Mouse (Mus musculus) Patski (cell line): ENCODE measurements around the gene Ech1. TPM values are rescaled to one million over a fixed set of nuclear protein-coding genes. Genes with fewer than 3 reads are reported as not detected.
A peak's percentile ranks its signal among the peaks of the same experiment; 100 is the strongest.
"Not testable (repeated sequence)": the region's sequence is repeated elsewhere in the genome, so short reads cannot be mapped to it uniquely, and the experiment has no call there.

Source experiments
- ATAC-seq: fragments of 100-300 bp; one replicate; pipeline ENCODE4 v1.8.0; 2021
- CTCF ChIA-PET: fragments of 350-600 bp; sonication (Branson Sonifier 250); formaldehyde crosslinking; loops from one replicate; lab custom pipeline; 2022; ENCODE audit warnings: inconsistent platforms; lab: Charles Lee
- POLR2A ChIA-PET: fragments of 350-600 bp; sonication (Branson Sonifier 250); formaldehyde crosslinking; loops from one replicate; lab custom pipeline; 2022; ENCODE audit warnings: antibody characterized with exemption, inconsistent platforms; lab: Charles Lee
- DNase-seq: peaks from one replicate; pipeline ENCODE4 v3.0.0-alpha.2; 2011; ENCODE audit warnings: low read depth, low spot score
- H3K27me3 ChIP-seq: fragments of 371-371 bp; one replicate; pipeline ENCODE4 v1.5.1; 2021
- CTCF ChIP-seq: fragments of 100-300 bp; IDR thresholded peaks from one replicate; pipeline ENCODE4 v1.5.1; 2021
- in situ Hi-C: fragments of 300-500 bp; cut with MboI; formaldehyde crosslinking; loops from 3 replicates; pipeline ENCODE4 v1.11.1; 2018; ENCODE audit warnings: low pct_unique_long_range_greater_than_20kb, mixed read lengths
- polyA plus RNA-seq: library from polyadenylated mRNA; unstranded; gene quantifications from one replicate; pipeline ENCODE4 v1.2.3, GENCODE M21; 2021

Ech1 gene
- polyA plus RNA-seq, 1 experiment from 2014 or later: 208 TPM

- DNase-seq: no peak
- in situ Hi-C loops: no loop called here
- POLR2A ChIA-PET: interaction anchor here (1.7 kb wide), 1 partner anchor 54 kb away, joined by 7 read pairs; no protein-coding TSS in a partner anchor
- no peaks in the 10 kb centered on the region for H3K27me3 ChIP-seq
- CTCF ChIA-PET: interaction anchor here (0.8 to 1.3 kb wide), 2 partner anchors 67 to 84 kb away, joined by 3 to 4 read pairs; no protein-coding TSS in a partner anchor
- TF ChIP-seq CTCF: no peak
- ATAC-seq: no peak
Observed at GRCm38 (mm10) chr7:28864288-28864750, 39.3 kb downstream of the Ech1 start.

DNA sequence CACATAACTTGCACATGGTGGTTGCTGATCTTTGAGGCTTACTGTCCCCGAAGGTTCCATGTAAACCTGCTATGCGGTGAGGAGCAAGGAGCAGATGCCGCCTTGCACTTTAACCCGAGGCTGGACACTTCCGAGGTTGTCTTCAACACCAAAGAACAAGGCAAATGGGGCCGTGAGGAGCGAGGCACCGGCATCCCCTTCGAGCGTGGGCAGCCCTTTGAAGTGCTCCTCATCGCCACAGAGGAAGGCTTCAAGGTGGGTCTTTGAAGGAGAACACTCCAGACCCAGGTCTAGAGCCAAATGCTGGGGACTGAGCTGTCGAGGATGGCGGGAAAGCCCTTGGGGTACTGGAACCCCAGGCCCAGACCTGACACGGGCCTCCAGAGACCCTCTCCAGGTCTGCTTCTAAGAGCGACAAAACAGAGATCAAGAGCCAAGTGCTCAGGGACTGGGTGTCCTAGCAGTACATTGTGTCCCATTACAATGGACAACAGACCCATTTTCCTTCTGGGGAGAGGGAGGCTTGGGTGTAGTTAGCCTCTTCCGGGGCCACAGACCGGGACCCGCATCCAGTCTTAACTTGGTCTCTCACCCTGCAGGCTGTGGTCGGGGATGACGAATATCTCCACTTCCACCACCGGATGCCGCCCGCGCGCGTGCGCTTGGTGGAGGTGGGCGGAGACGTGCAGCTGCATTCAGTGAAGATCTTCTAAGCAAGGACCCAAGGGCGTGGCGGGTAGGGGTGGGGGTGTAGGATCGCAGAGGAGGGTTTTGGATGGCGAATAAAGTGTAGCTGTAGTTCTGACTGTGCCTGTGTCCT lies 40.7 kb downstream of the Ech1 start:
- no peaks in the 10 kb centered on the region for H3K27me3 ChIP-seq
- in situ Hi-C loops: loop anchor here (5.0 kb wide), 2 partner anchors 38 to 68 kb away; partner anchors contain the start of gene Ech1
- no peak for TF ChIP-seq CTCF
- CTCF ChIA-PET: interaction anchor here (1.3 kb wide), 1 partner anchor 86 kb away, joined by 4 read pairs; no protein-coding TSS in a partner anchor
- no peak for DNase-seq
- POLR2A ChIA-PET: interaction anchor here (1.7 kb wide), 1 partner anchor 55 kb away, joined by 7 read pairs; no protein-coding TSS in a partner anchor
- peak; percentile 65 for ATAC-seq

- no peaks in the 10 kb centered on the region for H3K27me3 ChIP-seq
- ATAC-seq (no peak), DNase-seq (no peak)
- POLR2A ChIA-PET: interaction anchor here (0.7 kb wide), 1 partner anchor 56 kb away, joined by 3 read pairs; no protein-coding TSS in a partner anchor
- no peak for TF ChIP-seq CTCF
- CTCF ChIA-PET: interaction anchor here (0.6 to 2.3 kb wide), 15 partner anchors 17 to 96 kb away, joined by 3 to 43 read pairs (median 4); partner anchors contain the start of genes Ech1 and Hnrnpl
- in situ Hi-C loops: loop anchor here (5.0 kb wide), 2 partner anchors 40 to 70 kb away; partner anchors contain the start of gene Ech1
Observed at GRCm38 (mm10) chr7:28866769-28867507, 41.9 kb downstream of the Ech1 start.

DNA sequence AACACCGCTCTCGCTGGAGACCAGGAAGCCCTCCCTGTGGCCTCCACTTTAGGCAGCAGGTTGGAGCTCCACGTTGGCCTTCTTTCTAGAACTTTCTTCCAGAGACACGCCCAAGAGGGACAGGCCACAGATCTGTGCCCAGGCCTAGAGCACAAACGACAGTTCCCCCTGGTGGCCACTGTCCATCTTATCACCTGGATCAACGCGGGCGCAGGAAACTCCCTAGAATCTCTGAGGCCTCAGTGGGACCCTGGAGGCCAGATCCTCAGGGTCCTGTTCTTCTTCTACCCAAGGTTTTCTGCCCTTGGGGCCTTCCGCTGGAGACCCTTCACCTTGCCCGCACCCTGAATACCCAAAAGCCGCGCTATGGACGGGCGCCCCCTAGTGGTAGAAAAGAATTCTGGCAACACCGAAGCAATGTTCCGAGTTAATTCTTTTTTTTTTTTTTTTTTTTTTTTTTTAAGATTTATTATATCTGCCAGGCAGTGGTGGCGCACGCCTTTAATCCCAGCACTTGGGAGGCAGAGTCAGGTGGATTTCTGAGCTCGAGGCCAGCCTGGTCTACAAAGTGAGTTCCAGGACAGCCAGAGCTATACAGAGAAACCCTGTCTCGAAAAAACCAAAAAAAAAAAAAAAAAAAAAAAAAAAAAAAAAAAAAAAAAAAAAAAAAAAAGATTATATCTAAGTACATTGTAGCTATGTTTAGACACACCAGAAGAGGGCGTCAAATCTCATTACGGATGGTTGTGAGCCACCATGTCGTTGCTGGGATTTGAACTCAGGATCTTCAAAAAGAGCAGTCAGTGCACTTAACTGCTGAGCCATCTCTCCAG lies 42.7 kb downstream of the Ech1 start:
- CTCF ChIA-PET: interaction anchor here (0.6 to 2.3 kb wide), 16 partner anchors 18 to 97 kb away, joined by 3 to 43 read pairs (median 4); partner anchors contain the start of genes Ech1 and Hnrnpl
- ATAC-seq: peak; percentile 57
- peak; percentile 96 for TF ChIP-seq CTCF
- DNase-seq: peak; percentile 10
- not testable (repeated sequence) for H3K27me3 ChIP-seq
- POLR2A ChIA-PET: interaction anchor here (0.7 to 0.9 kb wide), 5 partner anchors 56 to 309 kb away, joined by 3 to 8 read pairs (median 4); no protein-coding TSS in a partner anchor
- in situ Hi-C loops: loop anchor here (5.0 kb wide), 2 partner anchors 40 to 70 kb away; partner anchors contain the start of gene Ech1

- ChIA-PET CTCF (interaction anchor here (1.7 kb wide), 1 partner anchor 91 kb away, joined by 3 read pairs; no protein-coding TSS in a partner anchor), POLR2A (no interaction called here)
- ATAC-seq (no peak), DNase-seq (no peak)
- TF ChIP-seq CTCF: no peak
- in situ Hi-C loops: no loop called here
- H3K27me3 ChIP-seq: no peaks in the 10 kb centered on the region
Observed at GRCm38 (mm10) chr7:28870901-28871664, 46.1 kb downstream of the Ech1 start.

- ChIA-PET CTCF (interaction anchor here (0.7 kb wide), 1 partner anchor 42 kb away, joined by 3 read pairs; no protein-coding TSS in a partner anchor), POLR2A (interaction anchor here (0.5 kb wide), 1 partner anchor 161 kb away, joined by 4 read pairs; no protein-coding TSS in a partner anchor)
- in situ Hi-C loops: no loop called here
- no peak for ATAC-seq
- H3K27me3 ChIP-seq: no peaks in the 10 kb centered on the region
- DNase-seq: no peak
- no peak for TF ChIP-seq CTCF
Observed at GRCm38 (mm10) chr7:28874565-28874964, 49.5 kb downstream of the Ech1 start.

GRCm38 (mm10) chr7:28876099-28876498 lies 51.1 kb downstream of the Ech1 start:
- POLR2A ChIA-PET: no interaction called here
- CTCF ChIA-PET: no interaction called here
- TF ChIP-seq CTCF: no peak
- H3K27me3 ChIP-seq: no peaks in the 10 kb centered on the region
- in situ Hi-C loops: no loop called here
- DNase-seq: no peak
- no peak for ATAC-seq

- H3K27me3 ChIP-seq: no peaks in the 10 kb centered on the region
- DNase-seq (no peak), ATAC-seq (no peak)
- POLR2A ChIA-PET: no interaction called here
- in situ Hi-C loops: no loop called here
- no peak for TF ChIP-seq CTCF
- CTCF ChIA-PET: interaction anchor here (0.6 kb wide), 1 partner anchor 81 kb away, joined by 3 read pairs; no protein-coding TSS in a partner anchor
Observed at GRCm38 (mm10) chr7:28877155-28877554, 52.1 kb downstream of the Ech1 start.
